Mouse (Mus musculus) lung, adult 2 months (tissue): Measurements from ENCODE around the gene Gm42906.

Experiments
- CTCF ChIP-seq: fragments of 200-500 bp; IDR thresholded peaks from 2 replicates; pipeline ENCODE4 v1.5.1; 2011; ENCODE audit warnings: mild to moderate bottlenecking, low read length, control low read depth; ENCODE audit not compliant: insufficient read depth
- POLR2A ChIP-seq: fragments of 200-500 bp; IDR thresholded peaks from 2 replicates; pipeline ENCODE4 v1.6.1; 2011; ENCODE audit warnings: low read depth, mild to moderate bottlenecking, control low read depth, low read length, borderline replicate concordance; ENCODE audit errors: extremely low read depth

GRCm38 (mm10) chr5:151177171-151177570 lies 250.8 kb downstream of the Gm42906 start:
- TF ChIP-seq POLR2A = no peak
- no peak for TF ChIP-seq CTCF
